8 mouse cellular contexts compared by ENCODE assay signal in the genomic region with DNA sequence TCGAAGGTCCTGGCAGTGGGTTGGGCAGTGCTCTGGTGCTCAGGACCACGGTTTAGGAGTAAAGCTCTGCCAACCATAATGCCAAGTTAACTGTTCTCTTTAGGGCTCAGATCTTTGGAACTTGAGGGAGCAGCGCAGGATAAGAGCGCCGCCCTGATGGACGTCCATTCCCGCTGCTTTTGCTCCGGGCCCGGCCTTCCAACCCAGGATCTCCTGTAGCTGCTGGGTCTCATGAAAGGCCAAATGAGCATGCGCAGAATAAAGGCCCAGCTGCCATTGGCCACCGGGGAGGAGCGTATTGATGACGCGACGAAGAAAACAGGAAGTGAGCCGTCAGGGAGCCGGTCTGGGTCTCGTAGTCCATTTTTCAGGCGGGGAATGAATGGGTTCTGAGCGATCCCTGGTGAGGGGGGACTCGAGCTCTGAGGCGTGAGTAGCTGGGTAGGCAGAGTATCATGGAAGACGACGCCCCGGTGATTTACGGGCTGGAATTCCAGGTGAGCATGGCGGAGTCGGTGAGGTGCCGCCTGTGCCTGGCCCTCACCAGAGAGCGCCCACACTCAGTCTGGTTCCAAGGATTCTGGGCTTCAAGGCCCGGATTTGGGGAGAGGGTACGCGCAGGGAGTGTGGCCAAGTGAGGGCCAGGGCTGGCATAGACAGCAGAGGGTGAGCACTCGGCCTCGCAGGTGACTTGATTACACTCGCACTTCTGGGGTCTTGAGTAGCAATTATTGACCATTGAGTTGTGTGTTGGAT. TPM values are rescaled to one million over a fixed set of nuclear protein-coding genes. Genes with fewer than 3 reads are reported as not detected.
DNase-seq lines count a peak whose midpoint lies in the region; ATAC-seq and TF ChIP-seq lines count a peak whose summit lies in the region.

A gene (plus strand): TSS at position 296 of the 756 bp plus-strand sequence.

- 0 out of 2 replicates have a peak within 1 kb of the TSS, but pooled peaks have one; percentile 49 for H3K27ac ChIP-seq in ES-E14 (ENCODE audit: insufficient read depth, low read depth, low read length, poor library complexity, severe bottlenecking)
- peak within 1 kb of the TSS; percentile 52 for H3K27ac ChIP-seq in forebrain, embryonic 15.5 days (replicated peaks)

- peak; percentile 85 for ATAC-seq in forebrain, embryonic 15.5 days (replicated peaks)
- ATAC-seq in neutrophil, adult 5-6 weeks (ENCODE audit: extremely low read depth, insufficient number of reproducible peaks, low FRiP score, poor library complexity, severe bottlenecking), result peak; percentile 90

- intact Hi-C loops in heart, postnatal 25 days (cut with DNase I), result loop anchor here (5.0 kb wide), 2 partner anchors 99 to 541 kb away; no protein-coding TSS in a partner anchor

- TF ChIP-seq CTCF in lung, adult 2 months (IDR thresholded peaks at IDR 0.05; ENCODE audit: insufficient read depth, low read length), result no peak

- H3K4me1 ChIP-seq in ES-E14 (ENCODE audit: control insufficient read depth in 2 of 2, insufficient read depth in 2 of 2, low read length in 2 of 2, poor library complexity in 1 of 2), result peaks cover 6 to 8% of the 10 kb centered on the region in 2 experiments; a peak in 2 of 4 replicates
- peaks cover 31% of the 10 kb centered on the region for H3K4me1 ChIP-seq in forebrain, embryonic 15.5 days
- peaks cover 3% of the 10 kb centered on the region for H3K4me1 ChIP-seq in lung, adult 2 months (ENCODE audit: control insufficient read depth, insufficient read depth, low read length)

- no peaks in the 10 kb centered on the region for H3K27me3 ChIP-seq in forebrain, embryonic 15.5 days

- DNase-seq in ES-E14 (ENCODE audit: low read depth, low spot score), result peak; percentile 96
- DNase-seq in cerebellum, adult 11-12 months, result peak; percentile 92
- peak; percentile 83 for DNase-seq in heart, postnatal 25 days (ENCODE audit: low spot score)
- peak; percentile 85 to 94 for DNase-seq in layer of hippocampus, adult 18-20 months (ENCODE audit: low spot score in 2 of 2)
- peak; percentile 79 for DNase-seq in lung, adult 2 months
- peak; percentile 78 to 87 for DNase-seq in thymus, adult 18-20 months

- H3K4me2 ChIP-seq in forebrain, embryonic 15.5 days (replicated peaks), result peak within 1 kb of the TSS; percentile 81

- in situ Hi-C loops in ES-E14 (cut with MboI; ENCODE audit: low sequenced_read_pairs in 2 of 2, unreplicated experiment in 2 of 2), result no loop called here

- H3K9me3 ChIP-seq in ES-E14 (ENCODE audit: control insufficient read depth, insufficient read depth, low read depth, low read length), result no peaks in the 10 kb centered on the region
- no peaks in the 10 kb centered on the region for H3K9me3 ChIP-seq in forebrain, embryonic 15.5 days

- H3K9ac ChIP-seq in ES-E14 (ENCODE audit: insufficient read depth, low read depth, low read length, poor library complexity, severe bottlenecking), result peak within 1 kb of the TSS; percentile 92
- H3K9ac ChIP-seq in forebrain, embryonic 15.5 days (replicated peaks), result peak within 1 kb of the TSS; percentile 56

- TF ChIP-seq POLR2A in lung, adult 2 months (IDR thresholded peaks at IDR 0.05; ENCODE audit: borderline replicate concordance, extremely low read depth, low read depth, low read length), result peak; percentile 42; the same call in 1 of the 2 replicates

- peak within 1 kb of the TSS; percentile 82 to 98 for H3K4me3 ChIP-seq in ES-E14 (ENCODE audit: insufficient read depth in 1 of 2, low read depth in 1 of 2, low read length in 2 of 2, poor library complexity in 1 of 2, severe bottlenecking in 1 of 2)
- H3K4me3 ChIP-seq in forebrain, embryonic 15.5 days, result peak within 1 kb of the TSS; percentile 85
- H3K4me3 ChIP-seq in lung, adult 2 months (replicated peaks; ENCODE audit: extremely low read depth, low read depth, low read length), result peak within 1 kb of the TSS; percentile 89

- H3K36me3 ChIP-seq in ES-E14 (ENCODE audit: control insufficient read depth, insufficient read depth, low read length, poor library complexity, severe bottlenecking), result peaks cover 5% of the 10 kb centered on the region; the same call in 1 of the 2 replicates
- peaks cover 6% of the 10 kb centered on the region; the same call in 1 of the 2 replicates for H3K36me3 ChIP-seq in forebrain, embryonic 15.5 days

- 4% methylated on average over 36 of the region's 36 CpGs for WGBS in forebrain, embryonic 15.5 days
- WGBS in lung, adult 2 months, result 4% methylated on average over 36 of the region's 36 CpGs

TF ChIP-seq in ES-E14, 5 proteins besides CTCF, POLR2A, EP300 and RAD21:
- TF ChIP-seq CHD2 (IDR thresholded peaks at IDR 0.05; ENCODE audit: low read depth, low read length) (no peak), HCFC1 (IDR thresholded peaks at IDR 0.05; ENCODE audit: borderline replicate concordance, insufficient read depth, low read length) (no peak), ZNF384 (IDR thresholded peaks at IDR 0.05; ENCODE audit: low read depth, low read length) (no peak), MAFK (IDR thresholded peaks at IDR 0.05; ENCODE audit: insufficient read depth, low read depth, low read length) (no peak), ZC3H11A (IDR thresholded peaks at IDR 0.05; ENCODE audit: borderline replicate concordance, low read depth, low read length) (no peak)
TF ChIP-seq in ES-E14: peak in this region for 0.

RNA-seq across cellular contexts. Expression of the gene that starts here (rescaled TPM):
- 41.5 and 43.7 TPM in 2 replicates for total RNA-seq in ES-E14 (2012; rRNA removed)
- 75.2 and 76.8 TPM in 2 replicates for polyA plus RNA-seq in forebrain, embryonic 15.5 days (2015; fragmentation: Nextera tagmentation; extraction: Ambion mirVana)
- total RNA-seq in heart, postnatal 25 days (2021), result 1 to 10 TPM; 8.5 to 9.4 TPM
- 10 to 100 TPM; 52.0 to 54.2 TPM for total RNA-seq in layer of hippocampus, adult 18-20 months (2021)
- polyA plus RNA-seq in lung, adult 2 months (2012; rRNA removed), result 17.8 and 17.9 TPM in 2 replicates
- 13.0 and 23.3 TPM in 2 replicates for total RNA-seq in neutrophil, adult 5-6 weeks (2017)

Comparison
In these comparisons a context has a peak if more than half of its experiments do, and no peak if none do; other contexts are left out.
1. Peak in every context shown above with its lines: DNase-seq, ATAC-seq, H3K4me3 ChIP-seq and H3K27ac ChIP-seq.